Mouse (Mus musculus) forebrain, embryonic 16.5 days (tissue): Measurements from ENCODE around the gene Crat. TPM values are rescaled to one million over a fixed set of nuclear protein-coding genes. Genes with fewer than 3 reads are reported as not detected.

ENCODE experiments used
- ATAC-seq: fragments of 200-750 bp; cut with Nextera tagmentation; 2 replicates; pipeline ENCODE4 v1.8.0; 2017; ENCODE audit warnings: mild to moderate bottlenecking, moderate library complexity
- H3K27ac ChIP-seq: fragments of 300-500 bp; sonication (generic); 2 replicates; pipeline ENCODE4 v1.5.1; 2014; ENCODE audit warnings: low read length, control low read depth
- H3K27me3 ChIP-seq: fragments of 300-500 bp; sonication (generic); replicated peaks from 2 replicates; pipeline ENCODE4 v1.6.1; 2014; ENCODE audit warnings: low read length; ENCODE audit not compliant: control insufficient read depth, insufficient read depth
- H3K36me3 ChIP-seq: fragments of 300-500 bp; sonication (generic); 2 replicates; pipeline ENCODE4 v1.6.1; 2014; ENCODE audit not compliant: control insufficient read depth, insufficient read depth
- H3K4me1 ChIP-seq: fragments of 300-500 bp; sonication (generic); replicated peaks from 2 replicates; pipeline ENCODE4 v1.6.1; 2014; ENCODE audit warnings: low read length; ENCODE audit not compliant: control insufficient read depth, insufficient read depth
- H3K4me2 ChIP-seq: fragments of 300-500 bp; sonication (generic); 2 replicates; pipeline ENCODE4 v1.6.1; 2014; ENCODE audit warnings: mild to moderate bottlenecking, low read length, control low read depth
- H3K4me3 ChIP-seq: fragments of 300-500 bp; sonication (generic); replicated peaks from 2 replicates; pipeline ENCODE4 v1.5.1; 2014; ENCODE audit warnings: mild to moderate bottlenecking, low read length, control low read depth
- H3K9ac ChIP-seq: fragments of 300-500 bp; sonication (generic); replicated peaks from 2 replicates; pipeline ENCODE4 v1.6.1; 2014; ENCODE audit warnings: low read depth, low read length, control low read depth
- H3K9me3 ChIP-seq: fragments of 300-500 bp; sonication (generic); 2 replicates; pipeline ENCODE4 v1.6.1; 2016; ENCODE audit warnings: low read length; ENCODE audit not compliant: control insufficient read depth
- WGBS: fragments of 180-500 bp; shearing (Covaris S2); extraction: QIAGEN DNeasy Blood & Tissue Kit; methylation state at CpG from one replicate; pipeline ENCODE4 v1.1.7; 2014; 5-methylcytosine and 5-hydroxymethylcytosine counted together
- polyA plus RNA-seq: library from polyadenylated mRNA; unstranded; fragments of >200 nt; fragmentation: Nextera tagmentation; extraction: Ambion mirVana; gene quantifications from 2 replicates; pipeline ENCODE4 v1.2.1, GENCODE M21; 2015

The Crat gene
- polyA plus RNA-seq, 1 experiment from 2014 or later: 21.3 TPM

DNA sequence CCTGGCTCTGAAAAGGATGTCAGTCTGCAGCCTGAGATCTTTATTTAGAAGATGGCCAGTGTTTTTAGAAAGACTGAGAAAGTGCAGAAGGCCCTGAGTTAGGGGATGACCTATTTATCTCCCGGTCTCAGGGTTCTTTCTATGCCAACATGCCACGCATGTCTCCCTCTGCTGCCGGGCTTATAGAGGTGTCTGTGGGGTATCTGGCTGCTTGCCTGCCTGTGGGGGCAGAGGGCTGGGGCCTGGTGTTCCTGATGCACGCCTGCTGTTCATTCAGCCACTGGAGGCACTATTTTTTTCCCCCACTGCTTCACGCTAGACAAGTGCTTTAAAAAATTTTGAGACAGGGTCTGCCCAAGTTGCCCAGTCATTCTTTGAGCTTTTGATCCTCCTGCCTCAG lies 49.4 kb downstream of the Crat start:
- Histone ChIP-seq H3K27me3 (no peaks in the 10 kb centered on the region), H3K4me2 (no peak overlapping the region), H3K4me1 (peaks cover 12% of the 10 kb centered on the region), H3K36me3 (peaks cover 20% of the 10 kb centered on the region), H3K9me3 (no peaks in the 10 kb centered on the region), H3K9ac (no peak overlapping the region), H3K4me3 (no peak overlapping the region), H3K27ac (no peak overlapping the region)
- WGBS: 73% methylated on average over 5 of the region's 5 CpGs
- no peak for ATAC-seq

- peaks cover 12% of the 10 kb centered on the region for H3K4me1 ChIP-seq
- 90% methylated on average over 2 of the region's 2 CpGs for WGBS
- no peaks in the 10 kb centered on the region for H3K9me3 ChIP-seq
- H3K27ac ChIP-seq: no peak overlapping the region
- H3K4me3 ChIP-seq: peak overlapping the region; percentile 99
- peak overlapping the region; percentile 96 for H3K4me2 ChIP-seq
- peaks cover 16% of the 10 kb centered on the region for H3K36me3 ChIP-seq
- ATAC-seq: no peak
- H3K9ac ChIP-seq: no peak overlapping the region
- no peaks in the 10 kb centered on the region for H3K27me3 ChIP-seq
Observed at GRCm38 (mm10) chr2:30365281-30366069, 50.1 kb downstream of the Crat start.

DNA sequence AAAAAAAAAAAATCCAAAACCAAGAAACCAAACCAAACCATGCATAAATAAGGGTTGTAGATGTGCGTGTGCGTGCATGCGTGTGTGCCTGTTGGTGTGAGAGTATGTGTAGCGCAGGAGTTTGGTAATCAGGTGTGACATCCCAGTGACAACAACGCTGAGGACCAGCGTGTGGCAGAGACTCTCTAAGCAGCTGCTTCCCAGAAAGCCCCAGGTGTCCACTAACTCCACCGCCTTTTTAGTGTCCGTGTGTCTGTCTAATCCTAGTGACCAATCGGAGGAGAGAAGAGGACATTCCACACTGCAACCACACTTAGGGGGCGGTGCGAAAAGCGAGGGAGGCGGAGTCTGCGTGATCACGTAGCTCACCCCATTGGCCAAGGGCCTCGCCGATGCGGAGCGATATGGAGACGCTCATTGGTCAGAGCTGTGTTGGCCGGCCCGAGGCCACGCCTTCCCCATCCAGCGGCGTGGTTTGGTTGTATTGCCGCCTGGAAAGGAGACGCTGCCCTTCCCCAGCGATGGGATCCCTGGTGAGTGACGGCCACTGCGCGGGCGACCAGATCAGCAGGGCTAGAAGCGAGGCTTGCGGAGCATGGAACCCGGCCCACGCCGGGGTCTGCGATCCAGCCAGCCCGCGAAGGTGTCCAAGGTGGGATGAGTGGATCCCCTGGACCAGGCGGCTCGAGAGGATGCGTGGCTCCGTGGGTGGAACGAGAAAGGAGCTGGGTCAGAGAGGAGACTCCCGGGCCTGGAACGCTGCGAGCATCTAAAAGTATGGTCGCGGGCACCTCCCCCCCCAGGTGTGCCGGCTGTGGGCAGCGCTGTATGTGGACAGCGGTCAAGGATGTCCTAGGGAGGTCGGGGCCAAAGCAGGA lies 51.6 kb downstream of the Crat start, which contains the start of gene Miga2:
TSS of gene Miga2 (plus strand) at position 461 of the 878 bp plus-strand sequence.
- under 1% methylated on average over 54 of the region's 54 CpGs for WGBS
- H3K4me2 ChIP-seq: peak within 1 kb of the TSS; percentile 96
- H3K9me3 ChIP-seq: no peaks in the 10 kb centered on the region
- H3K27ac ChIP-seq: peak within 1 kb of the TSS; percentile 65
- H3K27me3 ChIP-seq: no peaks in the 10 kb centered on the region
- H3K4me3 ChIP-seq: peak within 1 kb of the TSS; percentile 99
- H3K36me3 ChIP-seq: peaks cover 9% of the 10 kb centered on the region
- peaks cover 17% of the 10 kb centered on the region for H3K4me1 ChIP-seq
- H3K9ac ChIP-seq: peak within 1 kb of the TSS; percentile 85
- peak; percentile 99 for ATAC-seq

DNA sequence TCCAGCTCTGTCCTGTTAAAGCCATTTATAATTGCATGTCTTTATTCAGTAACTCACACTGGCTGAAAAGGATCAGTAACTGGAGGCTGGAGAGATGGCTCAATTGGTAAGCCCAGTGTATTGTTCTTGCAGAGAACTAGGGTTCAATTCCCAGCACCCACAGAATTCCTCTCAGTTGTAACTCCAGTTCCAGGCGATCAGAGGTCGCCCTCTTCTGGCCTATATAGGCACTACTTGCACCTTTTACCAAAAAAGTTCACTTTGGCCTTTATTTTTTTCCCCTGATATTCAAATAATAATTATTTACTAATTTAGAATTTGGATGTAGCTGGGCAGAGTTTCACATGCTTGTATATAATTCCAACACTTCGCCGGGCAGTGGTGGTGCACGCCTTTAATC lies 52.7 kb downstream of the Crat start:
- peaks cover 26% of the 10 kb centered on the region for H3K4me1 ChIP-seq
- no peak overlapping the region for H3K9ac ChIP-seq
- no peak for ATAC-seq
- 75% methylated on average over 5 of the region's 5 CpGs for WGBS
- H3K27me3 ChIP-seq: no peaks in the 10 kb centered on the region
- no peak overlapping the region for H3K4me3 ChIP-seq
- peaks cover 1% of the 10 kb centered on the region; the same call in 1 of the 2 replicates for H3K36me3 ChIP-seq
- no peak overlapping the region for H3K4me2 ChIP-seq
- H3K27ac ChIP-seq: no peak overlapping the region
- no peaks in the 10 kb centered on the region for H3K9me3 ChIP-seq

DNA sequence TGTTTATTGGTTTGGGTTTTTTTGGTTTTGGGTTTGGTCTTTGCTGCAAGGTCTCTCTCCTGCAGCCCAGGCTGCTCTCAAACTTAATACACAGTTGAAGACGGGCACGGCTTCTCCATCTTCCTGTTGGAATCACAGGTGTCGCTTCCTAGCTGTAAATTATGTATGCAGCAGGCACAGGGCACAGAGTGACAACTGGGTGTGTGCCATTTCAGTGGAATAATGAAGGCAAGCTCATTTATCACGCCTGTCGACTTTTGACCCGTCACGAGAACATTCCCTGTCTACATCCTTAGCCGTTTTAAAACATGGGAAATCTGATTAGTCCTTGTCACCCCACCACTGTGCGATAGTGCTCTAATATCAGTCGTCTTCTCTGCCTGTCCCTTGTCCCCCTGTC lies 55.0 kb downstream of the Crat start:
- no peaks in the 10 kb centered on the region for H3K36me3 ChIP-seq
- no peak for ATAC-seq
- no peak overlapping the region for H3K4me3 ChIP-seq
- H3K9me3 ChIP-seq: no peaks in the 10 kb centered on the region
- H3K27ac ChIP-seq: no peak overlapping the region
- H3K4me1 ChIP-seq: peaks cover 38% of the 10 kb centered on the region
- no peak overlapping the region for H3K9ac ChIP-seq
- H3K27me3 ChIP-seq: no peaks in the 10 kb centered on the region
- 81% methylated on average over 10 of the region's 10 CpGs for WGBS
- no peak overlapping the region for H3K4me2 ChIP-seq

DNA sequence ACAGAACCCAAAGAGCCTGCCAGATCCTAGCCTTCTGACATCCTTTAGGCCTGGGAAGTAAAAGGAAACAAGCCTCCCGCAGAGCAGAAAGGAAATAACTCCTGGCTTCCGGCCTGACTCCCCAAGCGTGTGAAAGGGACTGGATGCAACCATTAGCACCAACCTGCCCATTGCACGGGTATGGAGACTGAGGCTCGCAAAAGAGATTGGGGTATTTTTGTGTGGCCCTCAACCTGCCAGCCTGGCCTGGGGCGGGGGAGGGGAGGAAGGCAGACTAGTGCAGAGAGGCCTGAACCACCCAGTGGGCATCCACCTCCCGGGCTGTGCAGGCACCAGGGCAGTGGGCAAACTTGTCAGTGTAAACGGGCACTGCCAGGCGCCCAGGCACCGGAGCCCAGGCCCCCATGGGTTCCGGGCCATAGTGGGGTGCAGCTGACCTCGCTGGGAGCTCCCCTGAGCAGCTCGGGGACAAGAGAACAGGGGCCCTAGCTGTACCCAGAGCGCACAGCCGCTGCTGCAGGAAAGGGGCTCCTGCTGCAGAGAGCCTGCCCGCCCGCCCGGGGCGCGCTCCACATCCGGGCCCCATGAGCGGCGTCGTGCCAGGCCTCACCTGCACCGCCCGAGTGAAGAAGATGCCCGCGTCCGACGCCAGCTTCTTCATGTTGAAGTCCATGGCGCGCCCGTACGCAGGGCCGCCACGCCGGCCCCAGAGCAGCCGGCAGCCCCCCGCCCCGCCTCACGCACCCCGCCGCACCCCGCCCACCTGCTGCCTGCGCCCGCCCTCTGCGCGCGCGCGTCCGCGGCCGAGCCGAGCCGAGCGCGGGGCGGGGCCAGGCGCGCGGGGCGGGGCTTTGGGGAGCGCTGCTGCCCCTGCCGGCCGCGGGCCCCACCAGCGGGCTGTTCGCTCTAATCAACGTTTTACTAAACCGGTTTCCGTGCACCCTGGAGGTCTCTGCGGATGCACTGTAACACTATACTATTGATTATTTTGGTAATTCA lies 56.8 kb downstream of the Crat start, which contains the start of gene Sh3glb2:
TSS of gene Sh3glb2 (minus strand) at position 805 of the 999 bp plus-strand sequence.
- ATAC-seq: peak; percentile 81
- Histone ChIP-seq H3K27ac (peak within 1 kb of the TSS; percentile 73; the same call in 1 of the 2 replicates), H3K27me3 (no peaks in the 10 kb centered on the region), H3K36me3 (no peaks in the 10 kb centered on the region), H3K4me2 (peak within 1 kb of the TSS; percentile 81), H3K9ac (peak within 1 kb of the TSS; percentile 91), H3K4me1 (peaks cover 27% of the 10 kb centered on the region), H3K4me3 (peak within 1 kb of the TSS; percentile 67), H3K9me3 (no peaks in the 10 kb centered on the region)
- 3% methylated on average over 64 of the region's 73 CpGs for WGBS

GRCm38 (mm10) chr2:30357552-30358510 lies 57.8 kb downstream of the Crat start:
- peaks cover 27% of the 10 kb centered on the region for H3K4me1 ChIP-seq

DNA sequence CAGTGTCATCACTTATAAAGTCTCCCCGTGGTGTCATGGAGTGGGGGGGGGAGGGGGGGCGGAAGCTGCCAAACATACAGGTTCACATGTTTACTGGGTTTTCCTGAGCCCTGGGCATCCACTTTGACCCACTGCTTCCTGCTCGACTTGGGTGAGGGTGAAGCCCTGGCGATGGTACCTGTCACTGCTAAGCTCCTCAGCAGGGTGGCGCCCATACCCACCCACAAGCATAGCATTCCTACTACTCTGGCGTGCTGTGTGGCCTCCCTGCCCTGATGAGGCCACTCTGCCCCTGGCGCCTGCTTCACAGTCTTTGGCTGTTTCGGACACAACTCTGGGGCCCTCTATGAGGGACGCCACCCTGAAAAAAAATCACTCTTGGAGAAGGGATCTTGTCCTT lies 58.7 kb downstream of the Crat start:
- Histone ChIP-seq H3K9ac (no peak overlapping the region), H3K4me1 (peaks cover 27% of the 10 kb centered on the region), H3K4me2 (no peak overlapping the region), H3K4me3 (no peak overlapping the region), H3K27ac (no peak overlapping the region), H3K27me3 (no peaks in the 10 kb centered on the region), H3K36me3 (no peaks in the 10 kb centered on the region), H3K9me3 (no peaks in the 10 kb centered on the region)
- WGBS: 77% methylated on average over 9 of the region's 9 CpGs
- ATAC-seq: no peak

More at GRCm38 (mm10) chr2:30357552-30358510, 57.8 kb downstream of the Crat start:
- Histone ChIP-seq H3K36me3 (no peaks in the 10 kb centered on the region), H3K9me3 (no peaks in the 10 kb centered on the region), H3K4me2 (peak overlapping the region; percentile 81), H3K27ac (no peak overlapping the region), H3K9ac (peak overlapping the region; percentile 6; the same call in 1 of the 2 replicates), H3K4me3 (peak overlapping the region; percentile 67), H3K27me3 (no peaks in the 10 kb centered on the region)
- WGBS: 64% methylated on average over 8 of the region's 8 CpGs
- ATAC-seq: no peak
